Mouse (Mus musculus) MEL (cell line): Measurements from ENCODE around the gene Olfr849. TPM values are rescaled to one million over a fixed set of nuclear protein-coding genes. Genes with fewer than 3 reads are reported as not detected.

Source experiments
- DNase-seq: peaks from one replicate; pipeline ENCODE4 v3.0.0; 2011; ENCODE audit warnings: low read depth, low spot score
- H3K27ac ChIP-seq: 2 replicates; pipeline ENCODE4 v1.5.1; 2012; ENCODE audit warnings: low read depth, mild to moderate bottlenecking, control low read depth, low read length, moderate library complexity; ENCODE audit not compliant: control insufficient read depth
- H3K27me3 ChIP-seq, 2 experiments: fragments of 150-350 bp in 1 of 2; sonication (generic) in 1 of 2; 2 replicates each; pipeline ENCODE4 v1.6.1; 2012; ENCODE audit warnings: low read length in 2 of 2, mild to moderate bottlenecking in 2 of 2, improper control_type of control experiment in 1 of 2, moderate library complexity in 1 of 2; ENCODE audit not compliant: insufficient read depth in 2 of 2, control insufficient read depth in 1 of 2
- H3K36me3 ChIP-seq, 2 experiments: 2 replicates each; pipeline ENCODE4 v1.6.1; 2012 to 2014; ENCODE audit warnings: low read length in 2 of 2, improper control_type of control experiment in 1 of 2, inconsistent platforms in 1 of 2, mild to moderate bottlenecking in 1 of 2; ENCODE audit not compliant: insufficient read depth in 2 of 2, control insufficient read depth in 1 of 2
- H3K4me1 ChIP-seq, 2 experiments: fragments of 150-350 bp in 1 of 2; sonication (generic) in 1 of 2; 2 replicates each; pipeline ENCODE4 v1.6.1; 2012; ENCODE audit warnings: low read length in 2 of 2, improper control_type of control experiment in 1 of 2, mild to moderate bottlenecking in 1 of 2; ENCODE audit not compliant: insufficient read depth in 2 of 2, control insufficient read depth in 1 of 2
- H3K4me3 ChIP-seq, 2 experiments: fragments of 150-350 bp in 1 of 2; sonication (generic) in 1 of 2; 2 replicates each; pipeline ENCODE4 v1.5.1; 2012; ENCODE audit warnings: low read depth in 2 of 2, low read length in 2 of 2, mild to moderate bottlenecking in 2 of 2, moderate library complexity in 2 of 2, control low read depth in 1 of 2, improper control_type of control experiment in 1 of 2; ENCODE audit not compliant: control insufficient read depth in 1 of 2, insufficient read depth in 1 of 2
- H3K79me2 ChIP-seq: 2 replicates; pipeline ENCODE4 v1.6.1; 2012; ENCODE audit warnings: mild to moderate bottlenecking, low read length, moderate library complexity; ENCODE audit not compliant: control insufficient read depth, poor library complexity, insufficient read depth
- H3K9ac ChIP-seq: 2 replicates; pipeline ENCODE4 v1.6.1; 2012; ENCODE audit warnings: low read depth, mild to moderate bottlenecking, control low read depth, low read length, moderate library complexity; ENCODE audit not compliant: control insufficient read depth, poor library complexity, severe bottlenecking
- H3K9me3 ChIP-seq: fragments of 150-350 bp; sonication (generic); replicated peaks from 2 replicates; pipeline ENCODE4 v1.6.1; 2012; ENCODE audit warnings: mild to moderate bottlenecking, low read length, improper control_type of control experiment, moderate library complexity; ENCODE audit not compliant: insufficient read depth
- CHD2 ChIP-seq: IDR thresholded peaks from 2 replicates; pipeline ENCODE4 v1.6.1; 2011; ENCODE audit warnings: low read length, improper control_type of control experiment
- E2F4 ChIP-seq: IDR thresholded peaks from 2 replicates; pipeline ENCODE4 v1.6.1; 2011; ENCODE audit warnings: low read depth, low read length, improper control_type of control experiment, borderline replicate concordance
- ELF1 ChIP-seq: IDR thresholded peaks from 2 replicates; pipeline ENCODE4 v1.6.1; 2014; ENCODE audit warnings: low read depth, mild to moderate bottlenecking, inconsistent platforms, low read length, improper control_type of control experiment, moderate library complexity
- ETS1 ChIP-seq: IDR thresholded peaks from 2 replicates; pipeline ENCODE4 v1.6.1; 2012; ENCODE audit warnings: low read depth, mild to moderate bottlenecking, inconsistent platforms, low read length, improper control_type of control experiment, moderate library complexity
- GABPA ChIP-seq: IDR thresholded peaks from 2 replicates; pipeline ENCODE4 v1.6.1; 2012; ENCODE audit warnings: low read depth, mild to moderate bottlenecking, inconsistent platforms, low read length, improper control_type of control experiment, moderate library complexity
- HCFC1 ChIP-seq: IDR thresholded peaks from 2 replicates; pipeline ENCODE4 v1.6.1; 2012; ENCODE audit warnings: low read depth, mild to moderate bottlenecking, inconsistent platforms, low read length, improper control_type of control experiment, moderate library complexity
- JUND ChIP-seq: IDR thresholded peaks from 2 replicates; pipeline ENCODE4 v1.6.1; 2011; ENCODE audit warnings: low read depth, mild to moderate bottlenecking, improper control_type of control experiment, low read length
- KAT2A ChIP-seq: conservative IDR thresholded peaks from 2 replicates; pipeline ENCODE4 v1.6.1; 2012; ENCODE audit warnings: low read depth, low read length, improper control_type of control experiment, inconsistent platforms
- MXI1 ChIP-seq: IDR thresholded peaks from 2 replicates; pipeline ENCODE4 v1.6.1; 2011; ENCODE audit warnings: mild to moderate bottlenecking, low read depth, low read length, improper control_type of control experiment
- NRF1 ChIP-seq: IDR thresholded peaks from 2 replicates; pipeline ENCODE4 v1.6.1; 2014; ENCODE audit warnings: low read depth, mild to moderate bottlenecking, inconsistent platforms, low read length, improper control_type of control experiment, moderate library complexity; ENCODE audit not compliant: poor library complexity, insufficient read depth, severe bottlenecking
- POLR2A ChIP-seq, 2 experiments: IDR thresholded peaks; 2 replicates each; pipeline ENCODE4 v1.6.1; 2011 to 2012; ENCODE audit warnings: low read length in 2 of 2, mild to moderate bottlenecking in 2 of 2, control low read depth in 1 of 2, improper control_type of control experiment in 1 of 2, low read depth in 1 of 2, moderate library complexity in 1 of 2; ENCODE audit not compliant: control insufficient read depth in 1 of 2, insufficient read depth in 1 of 2, poor library complexity in 1 of 2
- POLR2AphosphoS2 ChIP-seq: IDR thresholded peaks from 2 replicates; pipeline ENCODE4 v1.6.1; 2011; ENCODE audit warnings: low read length, improper control_type of control experiment
- POLR2AphosphoS5 ChIP-seq: IDR thresholded peaks from 2 replicates; pipeline ENCODE4 v1.6.1; 2012; ENCODE audit warnings: low read depth, borderline replicate concordance, mild to moderate bottlenecking, inconsistent platforms, low read length, moderate library complexity, mixed read lengths
- SIN3A ChIP-seq: IDR thresholded peaks from 2 replicates; pipeline ENCODE4 v1.6.1; 2012; ENCODE audit warnings: low read length, improper control_type of control experiment, inconsistent platforms
- SMC3 ChIP-seq: IDR thresholded peaks from 2 replicates; pipeline ENCODE4 v1.6.1; 2011; ENCODE audit warnings: low read depth, low read length, improper control_type of control experiment
- TAL1 ChIP-seq: IDR thresholded peaks from 2 replicates; pipeline ENCODE4 v1.6.1; 2012; ENCODE audit warnings: mild to moderate bottlenecking, inconsistent platforms, low read length, moderate library complexity, mixed read lengths
- TBP ChIP-seq: IDR thresholded peaks from 2 replicates; pipeline ENCODE4 v1.8.0; 2011; ENCODE audit warnings: low read depth, low read length, improper control_type of control experiment
- USF1 ChIP-seq: IDR thresholded peaks from 2 replicates; pipeline ENCODE4 v1.6.1; 2014; ENCODE audit warnings: low read depth, mild to moderate bottlenecking, inconsistent platforms, low read length, improper control_type of control experiment, moderate library complexity
- USF2 ChIP-seq, 2 experiments: IDR thresholded peaks; 2 replicates each; pipeline ENCODE4 v1.6.1; 2011 to 2012; ENCODE audit warnings: improper control_type of control experiment in 2 of 2, low read length in 2 of 2, borderline replicate concordance in 1 of 2, inconsistent platforms in 1 of 2, low read depth in 1 of 2, mild to moderate bottlenecking in 1 of 2; ENCODE audit not compliant: insufficient read depth in 1 of 2
- ZKSCAN1 ChIP-seq: IDR thresholded peaks from 2 replicates; pipeline ENCODE4 v1.6.1; 2012; ENCODE audit warnings: low read depth, mild to moderate bottlenecking, inconsistent platforms, low read length, improper control_type of control experiment, moderate library complexity
- ZMIZ1 ChIP-seq: IDR thresholded peaks from 2 replicates; pipeline ENCODE4 v1.6.1; 2012; ENCODE audit warnings: low read depth, mild to moderate bottlenecking, inconsistent platforms, low read length, improper control_type of control experiment, moderate library complexity
- ZNF384 ChIP-seq: IDR thresholded peaks from 2 replicates; pipeline ENCODE4 v1.6.1; 2012; ENCODE audit warnings: low read depth, mild to moderate bottlenecking, inconsistent platforms, low read length, improper control_type of control experiment
- polyA plus RNA-seq, 2 experiments: library from polyadenylated mRNA; stranded (reverse) in 1 of 2; unstranded in 1 of 2; fragments of >175 nt in 1 of 2; fragments of >200 nt in 1 of 2; gene quantifications; 2 replicates each; pipeline versions ENCODE4 v1.2.1 to v1.2.4; 2012; ENCODE audit warnings: low replicate concordance in 2 of 2, low read depth in 1 of 2; ENCODE audit not compliant: insufficient read length in 2 of 2, insufficient read depth in 1 of 2, missing spikeins in 1 of 2
- total RNA-seq: library from RNA; depleted of rRNA; stranded (reverse); fragments of 300-350 nt; gene quantifications from 2 replicates; pipeline ENCODE4 v1.2.3, GENCODE M21; 2012; rRNA removed

Olfr849 gene
- total RNA-seq (not detected in 2 replicates), polyA plus RNA-seq (not detected)

- TF ChIP-seq ZMIZ1 (no peak), USF2 (IDR thresholded peaks at IDR 0.05; ENCODE audit: borderline replicate concordance in 1 of 2, insufficient read depth in 1 of 2, low read depth in 1 of 2, low read length in 2 of 2) (no peak), MXI1 (no peak), POLR2AphosphoS2 (no peak), JUND (no peak), ELF1 (no peak), SIN3A (no peak), TAL1 (no peak), E2F4 (no peak), POLR2AphosphoS5 (no peak), ZNF384 (no peak)
- no peaks in the 10 kb centered on the region for H3K27me3 ChIP-seq
- no peak within 1 kb of the TSS for H3K4me3 ChIP-seq
- no peak for DNase-seq
- no peaks in the 10 kb centered on the region for H3K36me3 ChIP-seq
- H3K9ac ChIP-seq = no peak within 1 kb of the TSS
- H3K4me1 ChIP-seq = no peaks in the 10 kb centered on the region
- H3K79me2 ChIP-seq = no peaks in the 10 kb centered on the region
- H3K27ac ChIP-seq = no peak within 1 kb of the TSS
- H3K9me3 ChIP-seq = no peaks in the 10 kb centered on the region
These were observed at the start of gene Olfr849 for GRCm38 (mm10) chr9:19439966-19440365. Olfr849 (plus strand) TSS chr9:19440266.

- H3K9me3 ChIP-seq = no peaks in the 10 kb centered on the region
- H3K4me1 ChIP-seq = no peaks in the 10 kb centered on the region
- DNase-seq = no peak
- no peak within 1 kb of the TSS for H3K4me3 ChIP-seq
- TF ChIP-seq ELF1 = no peak
- TF ChIP-seq TBP = no peak
- TF ChIP-seq ETS1 = no peak
- no peak for TF ChIP-seq JUND
- no peak for TF ChIP-seq TAL1
- no peak for TF ChIP-seq USF1
- TF ChIP-seq ZKSCAN1 = no peak
- TF ChIP-seq NRF1 = no peak
- no peak for TF ChIP-seq GABPA
- no peak for TF ChIP-seq ZNF384
- no peak for TF ChIP-seq POLR2A (IDR thresholded peaks at IDR 0.05; ENCODE audit: control insufficient read depth in 1 of 2, insufficient read depth in 1 of 2, low read depth in 1 of 2, low read length in 2 of 2, poor library complexity in 1 of 2)
- no peak for TF ChIP-seq POLR2AphosphoS2
- TF ChIP-seq HCFC1 = no peak
- TF ChIP-seq KAT2A = no peak
- no peak for TF ChIP-seq SMC3
- no peak for TF ChIP-seq CHD2
- H3K27ac ChIP-seq = no peak within 1 kb of the TSS
- no peaks in the 10 kb centered on the region for H3K79me2 ChIP-seq
- no peak within 1 kb of the TSS for H3K9ac ChIP-seq
- no peaks in the 10 kb centered on the region for H3K27me3 ChIP-seq
- H3K36me3 ChIP-seq = no peaks in the 10 kb centered on the region
These were observed 38.1 kb downstream of the Olfr849 start, which contains the start of gene Olfr850 for GRCm38 (mm10) chr9:19478148-19478547. Olfr850 (minus strand) TSS chr9:19478248.
